Mouse (Mus musculus) megakaryocyte, embryonic 14.5 days (primary cell): ENCODE measurements around the gene Slc23a4. TPM values are rescaled to one million over a fixed set of nuclear protein-coding genes. Genes with fewer than 3 reads are reported as not detected.

Source experiments
- H3K27me3 ChIP-seq: replicated peaks from 2 replicates; pipeline ENCODE3; 2012; ENCODE audit warnings: inconsistent platforms
- H3K36me3 ChIP-seq: replicated peaks from 2 replicates; pipeline ENCODE3; 2012; ENCODE audit warnings: low read length, inconsistent platforms, mixed read lengths
- H3K4me1 ChIP-seq: 2 replicates; pipeline ENCODE4 v1.6.1; 2012; ENCODE audit warnings: inconsistent platforms
- H3K4me3 ChIP-seq: replicated peaks from 2 replicates; pipeline ENCODE3; 2012; ENCODE audit warnings: moderate library complexity, mild to moderate bottlenecking, inconsistent platforms
- H3K9me3 ChIP-seq: 2 replicates; pipeline ENCODE4 v1.6.1; 2012; ENCODE audit warnings: inconsistent platforms
- FLI1 ChIP-seq: IDR thresholded peaks from 2 replicates; pipeline ENCODE4 v1.6.1; 2012; ENCODE audit warnings: low read length, inconsistent platforms, mixed read lengths
- GATA1 ChIP-seq: IDR thresholded peaks from 3 replicates; pipeline ENCODE4 v1.6.1; 2012; ENCODE audit warnings: mixed read lengths, low read length, inconsistent platforms, borderline replicate concordance
- polyA plus RNA-seq: library from polyadenylated mRNA; stranded (reverse); fragments of >175 nt; gene quantifications from 2 replicates; pipeline ENCODE4 v1.2.3, GENCODE M21; 2012; ENCODE audit warnings: low replicate concordance; ENCODE audit not compliant: insufficient read depth

Slc23a4 gene
- polyA plus RNA-seq, 1 experiment, result 0.40 TPM

- Histone ChIP-seq H3K4me3 (peak overlapping the region; percentile 83), H3K4me1 (peaks cover 88% of the 10 kb centered on the region), H3K9me3 (no peaks in the 10 kb centered on the region), H3K36me3 (peaks cover 73% of the 10 kb centered on the region), H3K27me3 (no peaks in the 10 kb centered on the region)
- TF ChIP-seq GATA1, result no peak
These were observed 81.0 kb downstream of the Slc23a4 start for GRCm38 (mm10) chr6:34907121-34907614.

- H3K9me3 ChIP-seq, result no peaks in the 10 kb centered on the region
- no peak for TF ChIP-seq FLI1
- TF ChIP-seq GATA1, result no peak
- H3K27me3 ChIP-seq, result no peaks in the 10 kb centered on the region
- peaks cover 78% of the 10 kb centered on the region for H3K36me3 ChIP-seq
- no peak overlapping the region for H3K4me3 ChIP-seq
- H3K4me1 ChIP-seq, result peaks cover 92% of the 10 kb centered on the region
These were observed 81.5 kb downstream of the Slc23a4 start for GRCm38 (mm10) chr6:34906661-34907060.

- H3K4me3 ChIP-seq, result no peak overlapping the region
These were observed 82.1 kb downstream of the Slc23a4 start for GRCm38 (mm10) chr6:34906125-34906524.

GRCm38 (mm10) chr6:34904361-34904760, 83.8 kb downstream of the Slc23a4 start:
- Histone ChIP-seq H3K36me3 (peaks cover 99% of the 10 kb centered on the region), H3K4me1 (peaks cover 98% of the 10 kb centered on the region), H3K4me3 (no peak overlapping the region), H3K9me3 (no peaks in the 10 kb centered on the region), H3K27me3 (no peaks in the 10 kb centered on the region)
- TF ChIP-seq FLI1 (no peak), GATA1 (no peak)

More at GRCm38 (mm10) chr6:34906125-34906524, 82.1 kb downstream of the Slc23a4 start:
- peaks cover 93% of the 10 kb centered on the region for H3K4me1 ChIP-seq
- H3K27me3 ChIP-seq, result no peaks in the 10 kb centered on the region
- TF ChIP-seq GATA1 (no peak), FLI1 (no peak)
- H3K9me3 ChIP-seq, result no peaks in the 10 kb centered on the region
- peaks cover 83% of the 10 kb centered on the region for H3K36me3 ChIP-seq

GRCm38 (mm10) chr6:34903851-34904250, 84.4 kb downstream of the Slc23a4 start:
- Histone ChIP-seq H3K9me3 (no peaks in the 10 kb centered on the region), H3K4me1 (peaks cover 98% of the 10 kb centered on the region), H3K27me3 (no peaks in the 10 kb centered on the region), H3K4me3 (no peak overlapping the region), H3K36me3 (peaks cover 99% of the 10 kb centered on the region)
- no peak for TF ChIP-seq FLI1
- no peak for TF ChIP-seq GATA1

- no peak overlapping the region for H3K4me3 ChIP-seq
- TF ChIP-seq GATA1 (no peak), FLI1 (no peak)
- peaks cover 97% of the 10 kb centered on the region for H3K4me1 ChIP-seq
- H3K27me3 ChIP-seq, result no peaks in the 10 kb centered on the region
- H3K36me3 ChIP-seq, result peaks cover 98% of the 10 kb centered on the region
- no peaks in the 10 kb centered on the region for H3K9me3 ChIP-seq
These were observed 84.8 kb downstream of the Slc23a4 start for GRCm38 (mm10) chr6:34903441-34903840.

GRCm38 (mm10) chr6:34902578-34902977, 85.6 kb downstream of the Slc23a4 start:
- Histone ChIP-seq H3K27me3 (no peaks in the 10 kb centered on the region), H3K4me1 (peaks cover 95% of the 10 kb centered on the region), H3K9me3 (no peaks in the 10 kb centered on the region), H3K4me3 (no peak overlapping the region), H3K36me3 (peaks cover 99% of the 10 kb centered on the region)
- TF ChIP-seq FLI1, result no peak
- TF ChIP-seq GATA1, result no peak

- TF ChIP-seq GATA1 (no peak), FLI1 (no peak)
- Histone ChIP-seq H3K27me3 (no peaks in the 10 kb centered on the region), H3K4me3 (no peak overlapping the region), H3K36me3 (peaks cover 99% of the 10 kb centered on the region), H3K4me1 (peaks cover 95% of the 10 kb centered on the region), H3K9me3 (no peaks in the 10 kb centered on the region)
These were observed 86.2 kb downstream of the Slc23a4 start for GRCm38 (mm10) chr6:34901911-34902444.

GRCm38 (mm10) chr6:34900990-34901389, 87.2 kb downstream of the Slc23a4 start:
- Histone ChIP-seq H3K9me3 (no peaks in the 10 kb centered on the region), H3K27me3 (no peaks in the 10 kb centered on the region), H3K4me3 (no peak overlapping the region), H3K4me1 (peaks cover 90% of the 10 kb centered on the region), H3K36me3 (peaks cover 99% of the 10 kb centered on the region)
- TF ChIP-seq FLI1 (no peak), GATA1 (no peak)

GRCm38 (mm10) chr6:34899127-34899526, 89.1 kb downstream of the Slc23a4 start:
- H3K4me1 ChIP-seq, result peaks cover 92% of the 10 kb centered on the region
- no peak overlapping the region for H3K4me3 ChIP-seq
- no peaks in the 10 kb centered on the region for H3K27me3 ChIP-seq
- TF ChIP-seq GATA1 (no peak), FLI1 (no peak)
- no peaks in the 10 kb centered on the region for H3K9me3 ChIP-seq
- peaks cover 99% of the 10 kb centered on the region for H3K36me3 ChIP-seq
